Mouse (Mus musculus) heart, postnatal 0 days (tissue): ENCODE data around the gene Slc17a2. TPM values are rescaled to one million over a fixed set of nuclear protein-coding genes. Genes with fewer than 3 reads are reported as not detected.

ENCODE experiments used
- ATAC-seq: fragments of 200-750 bp; cut with Nextera tagmentation; 2 replicates; pipeline ENCODE4 v1.8.0; 2017; ENCODE audit warnings: low read depth, moderate number of reproducible peaks, moderate library complexity; ENCODE audit not compliant: insufficient read depth
- DNase-seq: peaks from one replicate; pipeline ENCODE4 v3.0.0-alpha.2; 2016; ENCODE audit warnings: low spot score
- H3K27ac ChIP-seq: fragments of 300-500 bp; sonication (generic); 2 replicates; pipeline ENCODE4 v1.5.1; 2014; ENCODE audit warnings: low read depth, mild to moderate bottlenecking
- H3K27me3 ChIP-seq: fragments of 300-500 bp; sonication (generic); 2 replicates; pipeline ENCODE4 v1.6.1; 2014; ENCODE audit warnings: low read length, mixed read lengths; ENCODE audit not compliant: control insufficient read depth, insufficient read depth
- H3K36me3 ChIP-seq: fragments of 300-500 bp; sonication (generic); replicated peaks from 2 replicates; pipeline ENCODE4 v1.6.1; 2014; ENCODE audit warnings: low read length, mixed read lengths; ENCODE audit not compliant: control insufficient read depth, insufficient read depth
- H3K4me1 ChIP-seq: fragments of 300-500 bp; sonication (generic); 2 replicates; pipeline ENCODE4 v1.6.1; 2014; ENCODE audit warnings: antibody characterized with exemption; ENCODE audit not compliant: control insufficient read depth, insufficient read depth
- H3K4me2 ChIP-seq: fragments of 300-500 bp; sonication (generic); 2 replicates; pipeline ENCODE4 v1.6.1; 2014; ENCODE audit warnings: low read depth, mild to moderate bottlenecking, low read length, moderate library complexity
- H3K4me3 ChIP-seq: fragments of 300-500 bp; sonication (generic); 2 replicates; pipeline ENCODE4 v1.5.1; 2014; ENCODE audit warnings: low read depth, low read length
- H3K9ac ChIP-seq: fragments of 300-500 bp; sonication (generic); replicated peaks from 2 replicates; pipeline ENCODE4 v1.6.1; 2014; ENCODE audit warnings: low read depth, low read length, mixed read lengths
- H3K9me3 ChIP-seq: fragments of 300-500 bp; sonication (generic); replicated peaks from 2 replicates; pipeline ENCODE4 v1.6.1; 2016; ENCODE audit warnings: low read length; ENCODE audit not compliant: control insufficient read depth
- CTCF ChIP-seq: IDR thresholded peaks from 2 replicates; pipeline ENCODE4 v1.5.1; 2016; ENCODE audit warnings: antibody characterized with exemption, control low read depth, low read depth
- EP300 ChIP-seq: IDR thresholded peaks from 2 replicates; pipeline ENCODE4 v1.6.1; 2016; ENCODE audit warnings: antibody characterized with exemption, low read depth
- WGBS: fragments of 180-500 bp; shearing (Covaris S2); extraction: QIAGEN DNeasy Blood & Tissue Kit; methylation state at CpG from one replicate; pipeline ENCODE4 v1.1.7; 2014; 5-methylcytosine and 5-hydroxymethylcytosine counted together
- polyA plus RNA-seq: library from polyadenylated mRNA; unstranded; fragments of >200 nt; fragmentation: Nextera tagmentation; extraction: Ambion mirVana; gene quantifications from 2 replicates; pipeline ENCODE4 v1.2.1, GENCODE M21; 2015
- total RNA-seq: library from RNA; depleted of rRNA; stranded (reverse); fragments of >200 nt; gene quantifications from 2 replicates; pipeline ENCODE4 v1.2.3, GENCODE M21; 2014; ENCODE audit warnings: low replicate concordance; rRNA removed

The Slc17a2 gene
- total and polyA plus RNA-seq, 2 experiments from 2014 or later = not detected

GRCm38 (mm10) chr13:23873141-23873540 is 66.3 kb downstream of the Slc17a2 start:
- no peaks in the 10 kb centered on the region for H3K36me3 ChIP-seq
- DNase-seq = no peak
- no peak overlapping the region for H3K27ac ChIP-seq
- TF ChIP-seq EP300 = no peak
- no peak for TF ChIP-seq CTCF
- no peak overlapping the region for H3K9ac ChIP-seq
- H3K9me3 ChIP-seq = no peaks in the 10 kb centered on the region
- no peak overlapping the region for H3K4me3 ChIP-seq
- H3K4me2 ChIP-seq = no peak overlapping the region
- no peaks in the 10 kb centered on the region for H3K4me1 ChIP-seq
- ATAC-seq = no peak
- 68% methylated on average over 5 of the region's 5 CpGs for WGBS
- no peaks in the 10 kb centered on the region for H3K27me3 ChIP-seq

Other genes with a start within 250 kb of the Slc17a2 start
- 625 and 977 TPM in 2 replicates for gene Hist1h3e, start 244.6 kb upstream of the Slc17a2 start, total RNA-seq
- 0.70 and 0.97 TPM in 2 replicates for gene Hist1h3e, start 244.6 kb upstream of the Slc17a2 start, polyA plus RNA-seq
- gene Hist1h2ae, start 235.8 kb upstream of the Slc17a2 start, total RNA-seq = 171 and 312 TPM in 2 replicates
- gene Hist1h2ae, start 235.8 kb upstream of the Slc17a2 start, polyA plus RNA-seq = 12.1 and 14.3 TPM in 2 replicates
- 1,110 and 1,666 TPM in 2 replicates for gene Hist1h2bg, start 235.6 kb upstream of the Slc17a2 start, total RNA-seq
- gene Hist1h2bg, start 235.6 kb upstream of the Slc17a2 start, polyA plus RNA-seq = 2.5 and 4.3 TPM in 2 replicates
- 603 and 951 TPM in 2 replicates for gene Hist1h2bf, start 232.8 kb upstream of the Slc17a2 start, total RNA-seq
- gene Hist1h2bf, start 232.8 kb upstream of the Slc17a2 start, polyA plus RNA-seq = 1.3 and 1.6 TPM in 2 replicates
- 568 and 769 TPM in 2 replicates for gene Hist1h2ad, start 232.6 kb upstream of the Slc17a2 start, total RNA-seq
- gene Hist1h2ad, start 232.6 kb upstream of the Slc17a2 start, polyA plus RNA-seq = 0.27 and 1.8 TPM in 2 replicates
- 116 and 155 TPM in 2 replicates for gene Hist1h3d, start 231.2 kb upstream of the Slc17a2 start, total RNA-seq
- gene Hist1h3d, start 231.2 kb upstream of the Slc17a2 start, polyA plus RNA-seq = 1.2 and 1.8 TPM in 2 replicates
- gene Hist1h4d, start 225.4 kb upstream of the Slc17a2 start, total RNA-seq = 1,649 and 2,136 TPM in 2 replicates
- gene Hist1h4d, start 225.4 kb upstream of the Slc17a2 start, polyA plus RNA-seq = 18.8 and 21.2 TPM in 2 replicates
- gene Hist1h2be, start 185.9 kb upstream of the Slc17a2 start, total RNA-seq = 253 and 309 TPM in 2 replicates
- gene Hist1h2be, start 185.9 kb upstream of the Slc17a2 start, polyA plus RNA-seq = 0.82 and 1.2 TPM in 2 replicates
- 271 and 391 TPM in 2 replicates for gene Hist1h1e, start 184.4 kb upstream of the Slc17a2 start, total RNA-seq
- 5.6 and 6.7 TPM in 2 replicates for gene Hist1h1e, start 184.4 kb upstream of the Slc17a2 start, polyA plus RNA-seq
- 62.8 and 88.1 TPM in 2 replicates for gene Hist1h2ac, start 123.0 kb upstream of the Slc17a2 start, total RNA-seq
- gene Hist1h2ac, start 123.0 kb upstream of the Slc17a2 start, polyA plus RNA-seq = 0.45 and 0.49 TPM in 2 replicates
- 253 and 309 TPM in 2 replicates for gene Hist1h2bc, start 122.8 kb upstream of the Slc17a2 start, total RNA-seq
- gene Hist1h2bc, start 122.8 kb upstream of the Slc17a2 start, polyA plus RNA-seq = 94.4 and 115 TPM in 2 replicates
- gene Hist1h1t, start 111.2 kb upstream of the Slc17a2 start, total RNA-seq = 0.23 and 2.0 TPM in 2 replicates
- not detected in 2 replicates for gene Hist1h1t, start 111.2 kb upstream of the Slc17a2 start, polyA plus RNA-seq
- gene Hist1h4c, start 108.5 kb upstream of the Slc17a2 start, total RNA-seq = 1,145 and 1,607 TPM in 2 replicates
- gene Hist1h4c, start 108.5 kb upstream of the Slc17a2 start, polyA plus RNA-seq = 1.5 and 1.7 TPM in 2 replicates
- 21.4 and 25.9 TPM in 2 replicates for gene Hfe, start 96.1 kb upstream of the Slc17a2 start, total RNA-seq
- 18.0 and 22.3 TPM in 2 replicates for gene Hfe, start 96.1 kb upstream of the Slc17a2 start, polyA plus RNA-seq
- 770 and 1,043 TPM in 2 replicates for gene Hist1h1c, start 68.2 kb upstream of the Slc17a2 start, total RNA-seq
- 73.4 and 101 TPM in 2 replicates for gene Hist1h1c, start 68.2 kb upstream of the Slc17a2 start, polyA plus RNA-seq
- gene Hist1h3c, start 61.4 kb upstream of the Slc17a2 start, total RNA-seq = 1,907 and 3,007 TPM in 2 replicates
- gene Hist1h3c, start 61.4 kb upstream of the Slc17a2 start, polyA plus RNA-seq = 1.2 and 1.3 TPM in 2 replicates
- gene Hist1h2bb, start 60.3 kb upstream of the Slc17a2 start, total RNA-seq = 1,542 and 1,547 TPM in 2 replicates
- 0.59 and 0.78 TPM in 2 replicates for gene Hist1h2bb, start 60.3 kb upstream of the Slc17a2 start, polyA plus RNA-seq
- 667 and 733 TPM in 2 replicates for gene Hist1h2ab, start 55.9 kb upstream of the Slc17a2 start, total RNA-seq
- gene Hist1h2ab, start 55.9 kb upstream of the Slc17a2 start, polyA plus RNA-seq = 5.6 and 7.6 TPM in 2 replicates
- 800 and 1,239 TPM in 2 replicates for gene Hist1h3b, start 54.7 kb upstream of the Slc17a2 start, total RNA-seq
- 3.2 and 3.3 TPM in 2 replicates for gene Hist1h3b, start 54.7 kb upstream of the Slc17a2 start, polyA plus RNA-seq
- 252 and 267 TPM in 2 replicates for gene Hist1h4b, start 50.0 kb upstream of the Slc17a2 start, total RNA-seq
- gene Hist1h4b, start 50.0 kb upstream of the Slc17a2 start, polyA plus RNA-seq = 0.46 and 0.60 TPM in 2 replicates
- gene Hist1h4a, start 45.8 kb upstream of the Slc17a2 start, total RNA-seq = 794 and 986 TPM in 2 replicates
- 0.49 and 0.82 TPM in 2 replicates for gene Hist1h4a, start 45.8 kb upstream of the Slc17a2 start, polyA plus RNA-seq
- 1,794 and 2,478 TPM in 2 replicates for gene Hist1h3a, start 44.6 kb upstream of the Slc17a2 start, total RNA-seq
- gene Hist1h3a, start 44.6 kb upstream of the Slc17a2 start, polyA plus RNA-seq = 1.4 and 1.7 TPM in 2 replicates
- 261 and 272 TPM in 2 replicates for gene Hist1h1a, start 43.3 kb upstream of the Slc17a2 start, total RNA-seq
- 0.81 and 0.82 TPM in 2 replicates for gene Hist1h1a, start 43.3 kb upstream of the Slc17a2 start, polyA plus RNA-seq
- not detected in 2 replicates for gene Trim38, start 37.1 kb upstream of the Slc17a2 start, total RNA-seq
- 0.08 and 0.10 TPM in 2 replicates for gene Trim38, start 37.1 kb upstream of the Slc17a2 start, polyA plus RNA-seq
- gene Slc17a3, start 32.4 kb downstream of the Slc17a2 start, total RNA-seq = 0.08 TPM in 1 of 2 replicates, not detected in the other
- gene Slc17a3, start 32.4 kb downstream of the Slc17a2 start, polyA plus RNA-seq = not detected in 2 replicates
- not detected in 2 replicates for gene Slc17a1, start 60.8 kb downstream of the Slc17a2 start, total RNA-seq
- not detected in 2 replicates for gene Slc17a1, start 60.8 kb downstream of the Slc17a2 start, polyA plus RNA-seq
- gene Slc17a4, start 108.0 kb downstream of the Slc17a2 start, total RNA-seq = not detected in 2 replicates
- gene Slc17a4, start 108.0 kb downstream of the Slc17a2 start, polyA plus RNA-seq = not detected in 2 replicates
- gene Hist1h2ba, start 127.2 kb downstream of the Slc17a2 start, total RNA-seq = not detected in 2 replicates
- gene Hist1h2ba, start 127.2 kb downstream of the Slc17a2 start, polyA plus RNA-seq = not detected in 2 replicates
- not detected in 2 replicates for gene Hist1h2aa, start 127.5 kb downstream of the Slc17a2 start, total RNA-seq
- not detected in 2 replicates for gene Hist1h2aa, start 127.5 kb downstream of the Slc17a2 start, polyA plus RNA-seq
- gene Scgn, start 184.2 kb downstream of the Slc17a2 start, total RNA-seq = not detected in 2 replicates
- gene Scgn, start 184.2 kb downstream of the Slc17a2 start, polyA plus RNA-seq = not detected in 2 replicates